Comparison of ENCODE assay signal across 15 mouse cellular contexts in genomic region chr16:85041153-85041959, GRCm38 (mm10).
DNase-seq lines count a peak whose midpoint lies in the region; ATAC-seq and TF ChIP-seq lines count a peak whose summit lies in the region.
"Had no signal": no experiment of that assay in that cellular context is flagged by ENCODE, and none has a peak within 500 bp of the region (broad histone marks: within the 10 kb centered on the region; RNA-seq: fewer than 3 reads in every experiment).

No protein-coding gene starts in this region.

- no peak overlapping the region for H3K4me2 ChIP-seq in lung, embryonic 14.5 days
- peak overlapping the region; percentile 7; the same call in 1 of the 2 replicates for H3K4me2 ChIP-seq in limb, embryonic 12.5 days
- H3K4me2 ChIP-seq: liver, embryonic 12.5 days had no signal

- TF ChIP-seq CTCF in gastrocnemius, adult 2 months (IDR thresholded peaks at IDR 0.05), result no peak
- no peak for TF ChIP-seq CTCF in lung, embryonic 14.5 days (IDR thresholded peaks at IDR 0.05; ENCODE audit: low read depth)

- 0 out of 2 replicates have a peak, but pooled peaks have one; percentile 50 for ATAC-seq in lung, embryonic 14.5 days (ENCODE audit: insufficient read depth)
- ATAC-seq in limb, embryonic 12.5 days (ENCODE audit: insufficient number of reproducible peaks, insufficient read depth, low FRiP score, low TSS enrichment, low read depth), result peak; percentile 67; the same call in 1 of the 2 replicates
- ATAC-seq: liver, embryonic 12.5 days had no signal

- H3K36me3 ChIP-seq in lung, embryonic 14.5 days (ENCODE audit: insufficient read depth), result peaks cover 35% of the 10 kb centered on the region
- H3K36me3 ChIP-seq in embryonic facial prominence, embryonic 10.5 days (replicated peaks), result peaks cover 46% of the 10 kb centered on the region
- H3K36me3 ChIP-seq in limb, embryonic 12.5 days, result peaks cover 8% of the 10 kb centered on the region; the same call in 1 of the 2 replicates
- H3K36me3 ChIP-seq: G1E; liver, embryonic 12.5 days had no signal

- DNase-seq in gastrocnemius, adult 2 months, result no peak
- no peak for DNase-seq in gastrocnemius, postnatal 36 days
- peak; percentile 51 for DNase-seq in lung, embryonic 14.5 days
- no peak for DNase-seq in lung, adult 18-20 months
- DNase-seq in embryonic facial prominence, embryonic 10.5 days (ENCODE audit: low spot score), result peak; percentile 17
- DNase-seq in cerebellum, postnatal 14 days, result no peak
- DNase-seq in thymus, postnatal 25 days, result no peak
- DNase-seq: cerebellum, adult 9-11 months; gastrocnemius, postnatal 25 days; heart, postnatal 4 days; kidney, adult 11 months had no signal

- H3K4me1 ChIP-seq in lung, embryonic 14.5 days (ENCODE audit: insufficient read depth), result no peaks in the 10 kb centered on the region; the same call in 1 of the 2 replicates
- H3K4me1 ChIP-seq in embryonic facial prominence, embryonic 10.5 days, result peaks cover 22% of the 10 kb centered on the region
- peaks cover 29% of the 10 kb centered on the region for H3K4me1 ChIP-seq in limb, embryonic 12.5 days (replicated peaks)
- H3K4me1 ChIP-seq: liver, embryonic 12.5 days had no signal

- no peaks in the 10 kb centered on the region for H3K27me3 ChIP-seq in lung, embryonic 14.5 days (ENCODE audit: insufficient read depth, low read length)
- no peaks in the 10 kb centered on the region for H3K27me3 ChIP-seq in embryonic facial prominence, embryonic 10.5 days (replicated peaks; ENCODE audit: low read depth, poor library complexity, severe bottlenecking)
- no peaks in the 10 kb centered on the region for H3K27me3 ChIP-seq in limb, embryonic 12.5 days
- H3K27me3 ChIP-seq: liver, embryonic 12.5 days had no signal

- H3K9ac ChIP-seq in lung, embryonic 14.5 days, result no peak overlapping the region
- no peak overlapping the region for H3K9ac ChIP-seq in limb, embryonic 12.5 days (replicated peaks)
- H3K9ac ChIP-seq: liver, embryonic 12.5 days had no signal

- intact Hi-C loops in gastrocnemius, adult 2 months (cut with DNase I), result no loop called here
- intact Hi-C loops in gastrocnemius, postnatal 36 days (cut with DNase I), result no loop called here

- H3K4me3 ChIP-seq in gastrocnemius, adult 2 months, result no peak overlapping the region
- no peak overlapping the region for H3K4me3 ChIP-seq in lung, embryonic 14.5 days (ENCODE audit: low read depth, low read length)
- no peak overlapping the region for H3K4me3 ChIP-seq in embryonic facial prominence, embryonic 10.5 days
- H3K4me3 ChIP-seq in limb, embryonic 12.5 days (replicated peaks), result no peak overlapping the region
- H3K4me3 ChIP-seq: erythroblast, embryonic 14.5 days; liver, embryonic 12.5 days had no signal

- 48% methylated on average over 3 of the region's 3 CpGs for WGBS in lung, embryonic 14.5 days
- WGBS in embryonic facial prominence, embryonic 10.5 days, result 30% methylated on average over 3 of the region's 3 CpGs
- WGBS in limb, embryonic 12.5 days, result 32% methylated on average over 3 of the region's 3 CpGs

- no peaks in the 10 kb centered on the region for H3K9me3 ChIP-seq in lung, embryonic 14.5 days (ENCODE audit: low read depth, low read length)
- H3K9me3 ChIP-seq in embryonic facial prominence, embryonic 10.5 days, result no peaks in the 10 kb centered on the region
- H3K9me3 ChIP-seq in limb, embryonic 12.5 days, result no peaks in the 10 kb centered on the region
- H3K9me3 ChIP-seq: liver, embryonic 12.5 days had no signal

- peak overlapping the region; percentile 35; the same call in 1 of the 2 replicates for H3K27ac ChIP-seq in gastrocnemius, adult 2 months
- no peak overlapping the region for H3K27ac ChIP-seq in lung, embryonic 14.5 days (ENCODE audit: low read depth)
- H3K27ac ChIP-seq in embryonic facial prominence, embryonic 10.5 days (replicated peaks), result peak overlapping the region; percentile 44
- peak overlapping the region; percentile 62 for H3K27ac ChIP-seq in limb, embryonic 12.5 days
- H3K27ac ChIP-seq: liver, embryonic 12.5 days had no signal

Comparison
In these comparisons a context has a peak if more than half of its experiments do, and no peak if none do; other contexts are left out.
1. DNase-seq: peak in lung, embryonic 14.5 days (single experiment) and embryonic facial prominence, embryonic 10.5 days (single experiment); none in gastrocnemius, adult 2 months (single experiment), gastrocnemius, postnatal 36 days (0 of 2), lung, adult 18-20 months (0 of 2), cerebellum, postnatal 14 days (0 of 2) and thymus, postnatal 25 days (single experiment).